Mouse (Mus musculus) brown adipose tissue, adult 24 weeks (tissue): Measurements from ENCODE around the gene Primpol. TPM values are rescaled to one million over a fixed set of nuclear protein-coding genes. Genes with fewer than 3 reads are reported as not detected.

ENCODE experiments used
- H3K27ac ChIP-seq: fragments of 200-500 bp; replicated peaks from 2 replicates; pipeline ENCODE4 v1.5.1; 2012; ENCODE audit warnings: low read depth, mild to moderate bottlenecking, low read length
- H3K4me1 ChIP-seq: fragments of 200-500 bp; 2 replicates; pipeline ENCODE4 v1.6.1; 2012; ENCODE audit warnings: low read length, mixed read lengths; ENCODE audit not compliant: control insufficient read depth, insufficient read depth, insufficient read length
- H3K4me3 ChIP-seq: fragments of 200-500 bp; 2 replicates; pipeline ENCODE4 v1.5.1; 2012; ENCODE audit warnings: low read depth, mild to moderate bottlenecking, low read length, moderate library complexity; ENCODE audit not compliant: insufficient read depth
- polyA plus RNA-seq: library from polyadenylated mRNA; stranded (reverse); fragments of >200 nt; gene quantifications from 2 replicates; pipeline ENCODE4 v1.2.4, GENCODE M21; 2012; ENCODE audit not compliant: missing spikeins, insufficient read depth, insufficient read length

The Primpol gene
- polyA plus RNA-seq = 4.8 and 6.5 TPM in 2 replicates

GRCm38 (mm10) chr8:46616879-46617689 is at the start of gene Primpol, which contains the start of gene Casp3:
Gene Primpol, minus strand, starts transcription at chr8:46617212.
Gene Casp3, plus strand, starts transcription at chr8:46617291.
- Histone ChIP-seq H3K27ac (peak within 1 kb of the TSS; percentile 11; the same call in 1 of the 2 replicates), H3K4me3 (peak within 1 kb of the TSS; percentile 91), H3K4me1 (peaks cover 3% of the 10 kb centered on the region; the same call in 1 of the 2 replicates)

GRCm38 (mm10) chr8:46655919-46656318 is 38.9 kb upstream of the Primpol start:
- no peak overlapping the region for H3K4me3 ChIP-seq
- peaks cover 9% of the 10 kb centered on the region for H3K4me1 ChIP-seq
- H3K27ac ChIP-seq = 0 out of 2 replicates have a peak overlapping the region, but pooled peaks have one; percentile 37

GRCm38 (mm10) chr8:46651872-46652271 is 34.9 kb upstream of the Primpol start:
- peak overlapping the region; percentile 41; the same call in 1 of the 2 replicates for H3K27ac ChIP-seq

GRCm38 (mm10) chr8:46648421-46648820 is 31.4 kb upstream of the Primpol start:
- H3K4me1 ChIP-seq = peaks cover 13% of the 10 kb centered on the region
- no peak overlapping the region for H3K4me3 ChIP-seq
- no peak overlapping the region for H3K27ac ChIP-seq

More at GRCm38 (mm10) chr8:46651872-46652271, 34.9 kb upstream of the Primpol start:
- Histone ChIP-seq H3K4me1 (peaks cover 15% of the 10 kb centered on the region), H3K4me3 (no peak overlapping the region)

GRCm38 (mm10) chr8:46641272-46641671 is 24.3 kb upstream of the Primpol start:
- Histone ChIP-seq H3K27ac (no peak overlapping the region), H3K4me3 (no peak overlapping the region), H3K4me1 (peaks cover 5% of the 10 kb centered on the region)

DNA sequence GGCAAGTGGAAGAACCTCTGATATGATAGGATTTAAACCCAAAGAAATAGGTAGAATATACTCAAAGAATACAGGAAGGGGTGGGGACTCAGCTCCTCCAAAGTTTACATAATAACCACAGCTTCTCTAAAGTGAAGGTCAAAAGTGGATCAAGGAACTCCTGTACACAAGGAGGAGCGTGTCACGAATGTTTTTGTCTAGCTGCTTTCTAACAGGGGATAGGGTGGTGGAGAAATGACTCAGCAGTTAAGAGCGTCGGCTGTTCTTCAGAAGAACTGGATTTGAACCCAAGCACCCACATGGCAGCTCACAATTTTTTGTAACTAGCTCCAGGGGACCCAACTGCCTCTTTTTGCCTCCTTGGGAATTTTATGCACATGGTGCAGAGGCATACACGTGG is 22.8 kb upstream of the Primpol start:
- peak overlapping the region; percentile 59 for H3K27ac ChIP-seq
- H3K4me1 ChIP-seq = peaks cover 5% of the 10 kb centered on the region
- no peak overlapping the region for H3K4me3 ChIP-seq

GRCm38 (mm10) chr8:46639010-46639571 is 22.1 kb upstream of the Primpol start:
- no peak overlapping the region for H3K4me3 ChIP-seq
- H3K4me1 ChIP-seq = peaks cover 5% of the 10 kb centered on the region
- H3K27ac ChIP-seq = 0 out of 2 replicates have a peak overlapping the region, but pooled peaks have one; percentile 31

DNA sequence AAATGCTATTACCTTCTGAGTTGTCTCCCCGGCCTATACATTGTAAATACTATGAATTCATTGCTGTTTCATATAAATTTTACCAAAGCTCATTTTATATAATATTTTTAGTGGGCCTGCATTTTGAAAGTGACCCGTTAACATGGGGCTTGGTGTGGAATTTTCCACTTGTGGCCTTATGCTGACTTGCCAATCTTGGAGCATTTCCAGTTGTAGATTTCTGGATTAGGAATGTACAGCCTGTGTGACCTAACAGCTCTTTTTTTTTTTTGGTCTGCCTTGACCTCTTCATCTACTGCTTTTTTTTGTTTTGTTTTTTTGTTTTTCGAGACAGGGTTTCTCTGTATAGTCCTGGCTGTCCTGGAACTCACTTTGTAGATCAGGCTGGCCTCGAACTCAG is 13.9 kb upstream of the Primpol start:
- Histone ChIP-seq H3K27ac (no peak overlapping the region), H3K4me3 (no peak overlapping the region), H3K4me1 (peaks cover 2% of the 10 kb centered on the region)

GRCm38 (mm10) chr8:46630422-46630821 is 13.4 kb upstream of the Primpol start:
- no peak overlapping the region for H3K27ac ChIP-seq
- H3K4me1 ChIP-seq = peaks cover 2% of the 10 kb centered on the region
- H3K4me3 ChIP-seq = no peak overlapping the region

GRCm38 (mm10) chr8:46628645-46629044 is 11.6 kb upstream of the Primpol start:
- H3K4me3 ChIP-seq = no peak overlapping the region
- peaks cover 2% of the 10 kb centered on the region for H3K4me1 ChIP-seq
- H3K27ac ChIP-seq = no peak overlapping the region

DNA sequence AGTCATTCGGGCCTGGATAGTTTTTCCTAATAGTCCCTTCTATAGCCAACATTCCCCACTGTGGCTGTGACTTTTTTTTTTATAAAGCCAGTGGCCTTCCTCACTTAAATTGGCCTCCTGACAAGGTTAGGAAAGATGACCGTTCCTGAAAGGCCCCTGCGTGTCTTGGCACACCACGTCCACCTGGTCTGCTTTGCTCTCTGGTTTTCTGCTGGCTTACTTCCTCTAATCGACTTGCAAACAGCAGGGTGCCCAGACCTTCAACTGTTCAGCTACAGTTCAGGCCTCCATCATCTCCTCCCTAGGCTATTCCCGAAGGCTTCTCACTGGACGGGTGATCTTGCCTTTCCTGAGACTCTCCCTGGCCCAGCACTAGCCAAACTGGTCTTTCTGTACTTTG is 10.9 kb upstream of the Primpol start:
- Histone ChIP-seq H3K4me1 (peaks cover 2% of the 10 kb centered on the region), H3K4me3 (no peak overlapping the region), H3K27ac (no peak overlapping the region)

GRCm38 (mm10) chr8:46626642-46627041 is 9.6 kb upstream of the Primpol start:
- no peak overlapping the region for H3K27ac ChIP-seq
- no peak overlapping the region for H3K4me3 ChIP-seq
- H3K4me1 ChIP-seq = peaks cover 2% of the 10 kb centered on the region

- no peak overlapping the region for H3K27ac ChIP-seq
- no peak overlapping the region for H3K4me3 ChIP-seq
- H3K4me1 ChIP-seq = peaks cover 2% of the 10 kb centered on the region
Observed at GRCm38 (mm10) chr8:46625166-46625565, 8.2 kb upstream of the Primpol start.

GRCm38 (mm10) chr8:46622446-46623270 is 5.6 kb upstream of the Primpol start:
- Histone ChIP-seq H3K4me1 (peaks cover 3% of the 10 kb centered on the region; the same call in 1 of the 2 replicates), H3K4me3 (no peak overlapping the region), H3K27ac (no peak overlapping the region)
